ENCODE assay signal across 14 mouse cellular contexts in genomic region chr11:78205361-78206206, GRCm38 (mm10). TPM values are rescaled to one million over a fixed set of nuclear protein-coding genes. Genes with fewer than 3 reads are reported as not detected.
DNase-seq lines count a peak whose midpoint lies in the region; ATAC-seq lines count a peak whose summit lies in the region.
"Had no signal": no experiment of that assay in that cellular context is flagged by ENCODE, and none has a peak within 500 bp of the region (broad histone marks: within the 10 kb centered on the region; RNA-seq: fewer than 3 reads in every experiment).

No protein-coding gene starts in this region.

- H3K4me1 ChIP-seq in kidney, embryonic 14.5 days (ENCODE audit: control insufficient read depth, insufficient read depth, low read length): peaks cover 9% of the 10 kb centered on the region
- no peaks in the 10 kb centered on the region for H3K4me1 ChIP-seq in forebrain, embryonic 13.5 days
- H3K4me1 ChIP-seq in limb, embryonic 11.5 days (ENCODE audit: control insufficient read depth, insufficient read depth, low read length): no peaks in the 10 kb centered on the region
- peaks cover 10% of the 10 kb centered on the region; the same call in 1 of the 2 replicates for H3K4me1 ChIP-seq in neural tube, embryonic 14.5 days (ENCODE audit: control insufficient read depth, insufficient read depth, low read length)
- H3K4me1 ChIP-seq: embryonic facial prominence, embryonic 13.5 days; heart, embryonic 13.5 days had no signal

- no peaks in the 10 kb centered on the region for H3K27me3 ChIP-seq in kidney, embryonic 14.5 days (ENCODE audit: control insufficient read depth, insufficient read depth, low read length)
- H3K27me3 ChIP-seq in forebrain, embryonic 13.5 days: no peaks in the 10 kb centered on the region
- no peaks in the 10 kb centered on the region for H3K27me3 ChIP-seq in limb, embryonic 11.5 days (ENCODE audit: control insufficient read depth, insufficient read depth, low read length)
- H3K27me3 ChIP-seq in neural tube, embryonic 14.5 days (ENCODE audit: control insufficient read depth, insufficient read depth, low read length): no peaks in the 10 kb centered on the region
- H3K27me3 ChIP-seq: embryonic facial prominence, embryonic 13.5 days; heart, embryonic 13.5 days had no signal

- H3K9me3 ChIP-seq in kidney, embryonic 14.5 days (ENCODE audit: control insufficient read depth, low read length): no peaks in the 10 kb centered on the region
- no peaks in the 10 kb centered on the region for H3K9me3 ChIP-seq in forebrain, embryonic 13.5 days (replicated peaks)
- H3K9me3 ChIP-seq in limb, embryonic 11.5 days (ENCODE audit: control insufficient read depth, low read length): no peaks in the 10 kb centered on the region
- H3K9me3 ChIP-seq in neural tube, embryonic 14.5 days (ENCODE audit: control insufficient read depth, low read length): no peaks in the 10 kb centered on the region
- H3K9me3 ChIP-seq: embryonic facial prominence, embryonic 13.5 days; heart, embryonic 13.5 days had no signal

- peak; percentile 53 for ATAC-seq in kidney, embryonic 14.5 days (ENCODE audit: low FRiP score, low TSS enrichment)
- no peak for ATAC-seq in forebrain, embryonic 13.5 days
- ATAC-seq in limb, embryonic 11.5 days (ENCODE audit: insufficient number of reproducible peaks, low FRiP score, low TSS enrichment, low read depth): no peak
- ATAC-seq in neural tube, embryonic 14.5 days (ENCODE audit: low read depth): peak; percentile 57; the same call in 1 of the 2 replicates
- no peak for ATAC-seq in activated CD4-positive, CD25-positive, alpha-beta regulatory T cell, adult 4 months
- ATAC-seq: inflammation-experienced regulatory T-cells, adult 6 months; lung, postnatal 0 days had no signal

- peak overlapping the region; percentile 63 for H3K27ac ChIP-seq in kidney, embryonic 14.5 days (ENCODE audit: low read depth, low read length)
- peak overlapping the region; percentile 48; the same call in 1 of the 2 replicates for H3K27ac ChIP-seq in forebrain, embryonic 13.5 days
- H3K27ac ChIP-seq in limb, embryonic 11.5 days (replicated peaks; ENCODE audit: low read depth, low read length): 0 out of 2 replicates have a peak overlapping the region, but pooled peaks have one; percentile 14
- H3K27ac ChIP-seq in neural tube, embryonic 14.5 days (ENCODE audit: low read depth, low read length): peak overlapping the region; percentile 80
- H3K27ac ChIP-seq: embryonic facial prominence, embryonic 13.5 days; heart, embryonic 13.5 days had no signal

- no peak overlapping the region for H3K4me2 ChIP-seq in kidney, embryonic 14.5 days (replicated peaks; ENCODE audit: low read depth, low read length)
- H3K4me2 ChIP-seq in forebrain, embryonic 13.5 days: no peak overlapping the region
- H3K4me2 ChIP-seq in limb, embryonic 11.5 days (ENCODE audit: low read depth, severe bottlenecking): no peak overlapping the region
- H3K4me2 ChIP-seq in neural tube, embryonic 14.5 days (ENCODE audit: low read depth, low read length): no peak overlapping the region
- H3K4me2 ChIP-seq: embryonic facial prominence, embryonic 13.5 days; heart, embryonic 13.5 days had no signal

- H3K4me3 ChIP-seq in kidney, embryonic 14.5 days (ENCODE audit: low read length): no peak overlapping the region
- no peak overlapping the region for H3K4me3 ChIP-seq in forebrain, embryonic 13.5 days
- H3K4me3 ChIP-seq in limb, embryonic 11.5 days (ENCODE audit: low read depth, low read length): no peak overlapping the region
- no peak overlapping the region for H3K4me3 ChIP-seq in neural tube, embryonic 14.5 days (ENCODE audit: low read depth, low read length)
- H3K4me3 ChIP-seq: embryonic facial prominence, embryonic 13.5 days; heart, embryonic 13.5 days had no signal

- no peak overlapping the region for H3K9ac ChIP-seq in kidney, embryonic 14.5 days (ENCODE audit: low read depth, low read length)
- no peak overlapping the region for H3K9ac ChIP-seq in forebrain, embryonic 13.5 days
- H3K9ac ChIP-seq in limb, embryonic 11.5 days (ENCODE audit: low read length): no peak overlapping the region
- H3K9ac ChIP-seq in neural tube, embryonic 14.5 days (replicated peaks; ENCODE audit: low read depth, low read length): 0 out of 2 replicates have a peak overlapping the region, but pooled peaks have one; percentile 34
- H3K9ac ChIP-seq: embryonic facial prominence, embryonic 13.5 days; heart, embryonic 13.5 days had no signal

- DNase-seq in kidney, postnatal 25 days: no peak
- DNase-seq in limb, embryonic 11.5 days (ENCODE audit: low spot score): no peak
- DNase-seq in adrenal gland, postnatal 25 days: no peak
- no peak for DNase-seq in right cerebral cortex, postnatal 10 days (ENCODE audit: low spot score in 2 of 2)
- DNase-seq: B cell, adult 2 months had no signal

- whole genome bisulfite sequencing in kidney, embryonic 14.5 days: 18% methylated on average over 13 of the region's 13 CpGs
- WGBS in forebrain, embryonic 13.5 days: 72% methylated on average over 13 of the region's 13 CpGs
- WGBS in limb, embryonic 11.5 days: 69% methylated on average over 13 of the region's 13 CpGs
- 8% methylated on average over 13 of the region's 13 CpGs for WGBS in neural tube, embryonic 14.5 days

- H3K36me3 ChIP-seq in kidney, embryonic 14.5 days (ENCODE audit: control insufficient read depth, insufficient read depth, low read length): peaks cover 53% of the 10 kb centered on the region
- H3K36me3 ChIP-seq in forebrain, embryonic 13.5 days (ENCODE audit: poor library complexity, severe bottlenecking): peaks cover 70% of the 10 kb centered on the region
- H3K36me3 ChIP-seq in limb, embryonic 11.5 days (ENCODE audit: control insufficient read depth, insufficient read depth, low read length): peaks cover 37% of the 10 kb centered on the region
- H3K36me3 ChIP-seq in neural tube, embryonic 14.5 days (ENCODE audit: control insufficient read depth, insufficient read depth, low read length): peaks cover 51% of the 10 kb centered on the region

RNA-seq across cellular contexts. Expression of gene Proca1, which starts 12.4 kb away (rescaled TPM):
- 3.4 and 4.1 TPM in 2 replicates for polyA plus RNA-seq in kidney, embryonic 14.5 days (2014; fragmentation: Nextera tagmentation; extraction: Ambion mirVana)
- 1.3 and 1.6 TPM in 2 replicates for polyA plus RNA-seq in forebrain, embryonic 13.5 days (2015; fragmentation: Nextera tagmentation; extraction: Ambion mirVana)
- 0.84 and 1.3 TPM in 2 replicates for polyA plus RNA-seq in limb, embryonic 11.5 days (2014; fragmentation: Nextera tagmentation; extraction: Ambion mirVana)
- polyA plus RNA-seq in neural tube, embryonic 14.5 days (2014; fragmentation: Nextera tagmentation; extraction: Ambion mirVana): 2.8 and 3.5 TPM in 2 replicates
- 14.6 and 16.8 TPM in 2 replicates for total RNA-seq in adrenal gland, postnatal 25 days (2021)
- polyA plus RNA-seq in activated CD4-positive, CD25-positive, alpha-beta regulatory T cell, adult 4 months (2017; shearing (Covaris generic)): 1 to 10 TPM in 1 of 2 experiments, under 1 TPM in 1; 0.49 to 2.5 TPM
- total RNA-seq: monocyte, adult 5-6 weeks had no signal

RNA-seq across cellular contexts. Expression of gene Rab34, which starts 17.4 kb away (rescaled TPM):
- 128 and 156 TPM in 2 replicates for polyA plus RNA-seq in kidney, embryonic 14.5 days (2014; fragmentation: Nextera tagmentation; extraction: Ambion mirVana)
- polyA plus RNA-seq in forebrain, embryonic 13.5 days (2015; fragmentation: Nextera tagmentation; extraction: Ambion mirVana): 39.7 and 42.1 TPM in 2 replicates
- 142 and 144 TPM in 2 replicates for polyA plus RNA-seq in limb, embryonic 11.5 days (2014; fragmentation: Nextera tagmentation; extraction: Ambion mirVana)
- polyA plus RNA-seq in neural tube, embryonic 14.5 days (2014; fragmentation: Nextera tagmentation; extraction: Ambion mirVana): 61.5 and 63.9 TPM in 2 replicates
- total RNA-seq in adrenal gland, postnatal 25 days (2021): 90.8 and 97.4 TPM in 2 replicates
- not detected for polyA plus RNA-seq in activated CD4-positive, CD25-positive, alpha-beta regulatory T cell, adult 4 months (2017; shearing (Covaris generic))
- total RNA-seq: monocyte, adult 5-6 weeks had no signal

RNA-seq across cellular contexts. Expression of gene Rpl23a, which starts 22.2 kb away (rescaled TPM):
- 1,650 and 2,291 TPM in 2 replicates for polyA plus RNA-seq in kidney, embryonic 14.5 days (2014; fragmentation: Nextera tagmentation; extraction: Ambion mirVana)
- 970 and 1,119 TPM in 2 replicates for polyA plus RNA-seq in forebrain, embryonic 13.5 days (2015; fragmentation: Nextera tagmentation; extraction: Ambion mirVana)
- 1,529 and 1,574 TPM in 2 replicates for polyA plus RNA-seq in limb, embryonic 11.5 days (2014; fragmentation: Nextera tagmentation; extraction: Ambion mirVana)
- polyA plus RNA-seq in neural tube, embryonic 14.5 days (2014; fragmentation: Nextera tagmentation; extraction: Ambion mirVana): 906 and 951 TPM in 2 replicates
- total RNA-seq in adrenal gland, postnatal 25 days (2021): 1,910 and 2,113 TPM in 2 replicates
- 1,000 to 10,000 TPM; 3,988 to 4,036 TPM for polyA plus RNA-seq in activated CD4-positive, CD25-positive, alpha-beta regulatory T cell, adult 4 months (2017; shearing (Covaris generic))

RNA-seq across cellular contexts. Expression of gene Tlcd1, which starts 29.1 kb away (rescaled TPM):
- polyA plus RNA-seq in kidney, embryonic 14.5 days (2014; fragmentation: Nextera tagmentation; extraction: Ambion mirVana): 23.1 and 28.1 TPM in 2 replicates
- polyA plus RNA-seq in forebrain, embryonic 13.5 days (2015; fragmentation: Nextera tagmentation; extraction: Ambion mirVana): 4.7 and 7.6 TPM in 2 replicates
- 8.7 and 10.4 TPM in 2 replicates for polyA plus RNA-seq in limb, embryonic 11.5 days (2014; fragmentation: Nextera tagmentation; extraction: Ambion mirVana)
- 14.6 and 16.7 TPM in 2 replicates for polyA plus RNA-seq in neural tube, embryonic 14.5 days (2014; fragmentation: Nextera tagmentation; extraction: Ambion mirVana)
- total RNA-seq in adrenal gland, postnatal 25 days (2021): 73.0 and 107 TPM in 2 replicates
- 1 to 10 TPM; 2.3 to 4.3 TPM for polyA plus RNA-seq in activated CD4-positive, CD25-positive, alpha-beta regulatory T cell, adult 4 months (2017; shearing (Covaris generic))

RNA-seq across cellular contexts. Expression of gene Nek8, which starts 29.1 kb away (rescaled TPM):
- 15.8 and 20.6 TPM in 2 replicates for polyA plus RNA-seq in kidney, embryonic 14.5 days (2014; fragmentation: Nextera tagmentation; extraction: Ambion mirVana)
- 5.4 and 8.7 TPM in 2 replicates for polyA plus RNA-seq in forebrain, embryonic 13.5 days (2015; fragmentation: Nextera tagmentation; extraction: Ambion mirVana)
- polyA plus RNA-seq in limb, embryonic 11.5 days (2014; fragmentation: Nextera tagmentation; extraction: Ambion mirVana): 15.0 and 15.5 TPM in 2 replicates
- polyA plus RNA-seq in neural tube, embryonic 14.5 days (2014; fragmentation: Nextera tagmentation; extraction: Ambion mirVana): 3.9 and 6.1 TPM in 2 replicates
- total RNA-seq in adrenal gland, postnatal 25 days (2021): 15.7 and 17.6 TPM in 2 replicates
- polyA plus RNA-seq in activated CD4-positive, CD25-positive, alpha-beta regulatory T cell, adult 4 months (2017; shearing (Covaris generic)): 10 to 100 TPM in 1 of 2 experiments, 1 to 10 TPM in 1; 9.4 to 13.2 TPM

Comparison
In these comparisons a context has a peak if more than half of its experiments do, and no peak if none do; other contexts are left out.
1. ATAC-seq: peak in kidney, embryonic 14.5 days (single experiment) and neural tube, embryonic 14.5 days (single experiment); none in forebrain, embryonic 13.5 days (single experiment), limb, embryonic 11.5 days (single experiment) and activated CD4-positive, CD25-positive, alpha-beta regulatory T cell, adult 4 months (single experiment).
2. H3K27ac ChIP-seq: peak in every context shown above with its lines; median percentile 80 in neural tube, embryonic 14.5 days; 63 in kidney, embryonic 14.5 days; 48 in forebrain, embryonic 13.5 days; 14 in limb, embryonic 11.5 days.
3. RNA of gene Rab34, which starts 17.4 kb away (polyA plus RNA-seq): 142 to 144 TPM in limb, embryonic 11.5 days, 128 to 156 TPM in kidney, embryonic 14.5 days, 61.5 to 63.9 TPM in neural tube, embryonic 14.5 days and 39.7 to 42.1 TPM in forebrain, embryonic 13.5 days; not detected in activated CD4-positive, CD25-positive, alpha-beta regulatory T cell, adult 4 months; every median in the first group is over 10 times any median in the second.